Mouse (Mus musculus) intestine, embryonic 16.5 days (tissue): ENCODE measurements around the gene Casq1. TPM values are rescaled to one million over a fixed set of nuclear protein-coding genes. Genes with fewer than 3 reads are reported as not detected.

Source experiments
- ATAC-seq: fragments of 200-750 bp; cut with Nextera tagmentation; 2 replicates; pipeline ENCODE4 v1.8.0; 2017; ENCODE audit warnings: moderate TSS enrichment, moderate library complexity
- H3K27ac ChIP-seq: fragments of 300-500 bp; sonication (generic); 2 replicates; pipeline ENCODE4 v1.5.1; 2014; ENCODE audit warnings: mild to moderate bottlenecking, low read length
- H3K27me3 ChIP-seq: fragments of 300-500 bp; sonication (generic); replicated peaks from 2 replicates; pipeline ENCODE4 v1.6.1; 2014; ENCODE audit warnings: low read length, control low read depth, mixed read lengths; ENCODE audit not compliant: control insufficient read depth, insufficient read depth
- H3K36me3 ChIP-seq: fragments of 300-500 bp; sonication (generic); 2 replicates; pipeline ENCODE4 v1.6.1; 2014; ENCODE audit warnings: low read length, control low read depth; ENCODE audit not compliant: control insufficient read depth, insufficient read depth
- H3K4me1 ChIP-seq: fragments of 300-500 bp; sonication (generic); 2 replicates; pipeline ENCODE4 v1.6.1; 2014; ENCODE audit warnings: low read length, control low read depth, mixed read lengths; ENCODE audit not compliant: control insufficient read depth, insufficient read depth
- H3K4me2 ChIP-seq: fragments of 300-500 bp; sonication (generic); 2 replicates; pipeline ENCODE4 v1.6.1; 2014; ENCODE audit warnings: low read depth, low read length, control low read depth
- H3K4me3 ChIP-seq: fragments of 300-500 bp; sonication (generic); 2 replicates; pipeline ENCODE4 v1.5.1; 2014; ENCODE audit warnings: mild to moderate bottlenecking, low read length
- H3K9ac ChIP-seq: fragments of 300-500 bp; sonication (generic); 2 replicates; pipeline ENCODE4 v1.6.1; 2014; ENCODE audit warnings: low read depth, low read length
- H3K9me3 ChIP-seq: fragments of 300-500 bp; sonication (generic); 2 replicates; pipeline ENCODE4 v1.6.1; 2016; ENCODE audit warnings: low read length, control low read depth; ENCODE audit not compliant: control insufficient read depth
- WGBS: fragments of 180-500 bp; shearing (Covaris S2); extraction: QIAGEN DNeasy Blood & Tissue Kit; methylation state at CpG from one replicate; pipeline ENCODE4 v1.1.7; 2014; 5-methylcytosine and 5-hydroxymethylcytosine counted together
- polyA plus RNA-seq: library from polyadenylated mRNA; unstranded; fragments of >200 nt; fragmentation: Nextera tagmentation; extraction: Ambion mirVana; gene quantifications from 2 replicates; pipeline ENCODE4 v1.2.1, GENCODE M21; 2015

The Casq1 gene
- polyA plus RNA-seq, 1 experiment from 2014 or later = 24.1 TPM

- Histone ChIP-seq H3K9me3 (no peaks in the 10 kb centered on the region), H3K4me2 (no peak overlapping the region), H3K4me1 (peaks cover 8% of the 10 kb centered on the region; the same call in 1 of the 2 replicates), H3K4me3 (no peak overlapping the region), H3K27ac (no peak overlapping the region), H3K27me3 (no peaks in the 10 kb centered on the region), H3K36me3 (no peaks in the 10 kb centered on the region), H3K9ac (no peak overlapping the region)
- ATAC-seq = no peak
- WGBS = 42% methylated on average over 5 of the region's 5 CpGs
Observed at GRCm38 (mm10) chr1:172212776-172213175, 6.9 kb downstream of the Casq1 start.

GRCm38 (mm10) chr1:172207111-172207584 is 12.5 kb downstream of the Casq1 start:
- peak overlapping the region; percentile 74 for H3K27ac ChIP-seq
- H3K4me3 ChIP-seq = peak overlapping the region; percentile 74; the same call in 1 of the 2 replicates
- H3K9ac ChIP-seq = peak overlapping the region; percentile 32; the same call in 1 of the 2 replicates
- peak; percentile 15 for ATAC-seq
- H3K4me1 ChIP-seq = peaks cover 42% of the 10 kb centered on the region
- H3K9me3 ChIP-seq = no peaks in the 10 kb centered on the region
- H3K4me2 ChIP-seq = peak overlapping the region; percentile 80
- no peaks in the 10 kb centered on the region for H3K36me3 ChIP-seq
- no peaks in the 10 kb centered on the region for H3K27me3 ChIP-seq
- WGBS = 18% methylated on average over 7 of the region's 7 CpGs

GRCm38 (mm10) chr1:172206141-172206917 is 13.3 kb downstream of the Casq1 start, which contains the start of gene Pea15a:
Gene Pea15a (minus strand): TSS chr1:172206804.
- peak; percentile 89 for ATAC-seq
- Histone ChIP-seq H3K4me1 (peaks cover 50% of the 10 kb centered on the region), H3K9me3 (no peaks in the 10 kb centered on the region), H3K27me3 (no peaks in the 10 kb centered on the region), H3K4me3 (peak within 1 kb of the TSS; percentile 74), H3K9ac (peak within 1 kb of the TSS; percentile 87), H3K36me3 (no peaks in the 10 kb centered on the region), H3K4me2 (peak within 1 kb of the TSS; percentile 80), H3K27ac (peak within 1 kb of the TSS; percentile 88)
- WGBS = under 1% methylated on average over 35 of the region's 40 CpGs

GRCm38 (mm10) chr1:172205741-172206087 is 14.0 kb downstream of the Casq1 start:
- Histone ChIP-seq H3K9ac (peak overlapping the region; percentile 87), H3K4me1 (peaks cover 53% of the 10 kb centered on the region), H3K27ac (peak overlapping the region; percentile 88), H3K9me3 (no peaks in the 10 kb centered on the region), H3K4me2 (peak overlapping the region; percentile 80), H3K4me3 (peak overlapping the region; percentile 74), H3K36me3 (0 out of 2 replicates have a peak, but pooled peaks cover 2% of the 10 kb centered on the region), H3K27me3 (no peaks in the 10 kb centered on the region)
- no peak for ATAC-seq
- 9% methylated on average over 3 of the region's 3 CpGs for WGBS

GRCm38 (mm10) chr1:172204814-172205740 is 14.6 kb downstream of the Casq1 start:
- 57% methylated on average over 15 of the region's 15 CpGs for WGBS
- H3K9me3 ChIP-seq = no peaks in the 10 kb centered on the region
- peak overlapping the region; percentile 80 for H3K4me2 ChIP-seq
- 0 out of 2 replicates have a peak, but pooled peaks cover 2% of the 10 kb centered on the region for H3K36me3 ChIP-seq
- peak overlapping the region; percentile 87 for H3K9ac ChIP-seq
- peak overlapping the region; percentile 88; the same call in 1 of the 2 replicates for H3K27ac ChIP-seq
- H3K4me1 ChIP-seq = peaks cover 53% of the 10 kb centered on the region
- no peaks in the 10 kb centered on the region for H3K27me3 ChIP-seq
- H3K4me3 ChIP-seq = peak overlapping the region; percentile 74
- ATAC-seq = no peak

GRCm38 (mm10) chr1:172204033-172204813 is 15.4 kb downstream of the Casq1 start:
- no peak overlapping the region for H3K4me3 ChIP-seq
- H3K27me3 ChIP-seq = no peaks in the 10 kb centered on the region
- H3K4me2 ChIP-seq = no peak overlapping the region
- H3K4me1 ChIP-seq = peaks cover 53% of the 10 kb centered on the region
- ATAC-seq = no peak
- peak overlapping the region; percentile 31 for H3K9ac ChIP-seq
- 0 out of 2 replicates have a peak, but pooled peaks cover 2% of the 10 kb centered on the region for H3K36me3 ChIP-seq
- 32% methylated on average over 9 of the region's 9 CpGs for WGBS
- no peaks in the 10 kb centered on the region for H3K9me3 ChIP-seq
- peak overlapping the region; percentile 72 for H3K27ac ChIP-seq

GRCm38 (mm10) chr1:172203566-172203965 is 16.1 kb downstream of the Casq1 start:
- 16% methylated on average over 4 of the region's 4 CpGs for WGBS
- H3K9ac ChIP-seq = peak overlapping the region; percentile 31
- H3K27ac ChIP-seq = peak overlapping the region; percentile 72
- ATAC-seq = no peak
- no peak overlapping the region for H3K4me2 ChIP-seq
- peaks cover 53% of the 10 kb centered on the region for H3K4me1 ChIP-seq
- H3K27me3 ChIP-seq = no peaks in the 10 kb centered on the region
- no peak overlapping the region for H3K4me3 ChIP-seq
- H3K36me3 ChIP-seq = 0 out of 2 replicates have a peak, but pooled peaks cover 2% of the 10 kb centered on the region
- no peaks in the 10 kb centered on the region for H3K9me3 ChIP-seq

- no peak overlapping the region for H3K4me3 ChIP-seq
- 30% methylated on average over 2 of the region's 2 CpGs for WGBS
- no peak overlapping the region; the same call in 1 of the 2 replicates for H3K4me2 ChIP-seq
- no peaks in the 10 kb centered on the region for H3K9me3 ChIP-seq
- peak overlapping the region; percentile 72 for H3K27ac ChIP-seq
- H3K36me3 ChIP-seq = peaks cover 6% of the 10 kb centered on the region; the same call in 1 of the 2 replicates
- H3K27me3 ChIP-seq = no peaks in the 10 kb centered on the region
- peaks cover 53% of the 10 kb centered on the region for H3K4me1 ChIP-seq
- no peak for ATAC-seq
- H3K9ac ChIP-seq = 0 out of 2 replicates have a peak overlapping the region, but pooled peaks have one; percentile 34
Observed at GRCm38 (mm10) chr1:172202894-172203522, 16.7 kb downstream of the Casq1 start.
